Comparison of ENCODE assay signal across 28 mouse cellular contexts in genomic region chr15:80762621-80763020, GRCm38 (mm10). TPM values are rescaled to one million over a fixed set of nuclear protein-coding genes. Genes with fewer than 3 reads are reported as not detected.
A peak's percentile ranks its signal among the peaks of the same experiment; 100 is the strongest.
DNase-seq lines count a peak whose midpoint lies in the region; ATAC-seq and TF ChIP-seq lines count a peak whose summit lies in the region.
"Had no signal": no experiment of that assay in that cellular context is flagged by ENCODE, and none has a peak within 500 bp of the region (broad histone marks: within the 10 kb centered on the region; RNA-seq: fewer than 3 reads in every experiment).

No protein-coding gene starts in this region.

- no peaks in the 10 kb centered on the region for H3K9me3 ChIP-seq in liver, embryonic 14.5 days (ENCODE audit: control insufficient read depth, low read length)
- H3K9me3 ChIP-seq in liver, embryonic 15.5 days (replicated peaks), result no peaks in the 10 kb centered on the region
- H3K9me3 ChIP-seq: embryonic facial prominence, embryonic 12.5 days; hindbrain, embryonic 10.5 days; hindbrain, embryonic 15.5 days; kidney, embryonic 15.5 days; limb, embryonic 10.5 days; limb, embryonic 15.5 days; lung, embryonic 15.5 days; midbrain, embryonic 10.5 days; neural tube, embryonic 12.5 days had no signal

- peak overlapping the region in 1 of 2 experiments; percentile 5; a peak in 1 of 4 replicates for H3K4me3 ChIP-seq in liver, embryonic 14.5 days (ENCODE audit: insufficient read depth in 1 of 2, low read depth in 2 of 2, low read length in 2 of 2)
- 0 out of 2 replicates have a peak overlapping the region, but pooled peaks have one; percentile 1 for H3K4me3 ChIP-seq in liver, embryonic 15.5 days (replicated peaks)
- H3K4me3 ChIP-seq: embryonic facial prominence, embryonic 12.5 days; hindbrain, embryonic 10.5 days; hindbrain, embryonic 15.5 days; kidney, embryonic 15.5 days; limb, embryonic 10.5 days; limb, embryonic 15.5 days; lung, embryonic 15.5 days; midbrain, embryonic 10.5 days; neural tube, embryonic 12.5 days had no signal

- H3K4me1 ChIP-seq in liver, embryonic 14.5 days (replicated peaks; ENCODE audit: control insufficient read depth in 2 of 2, insufficient read depth in 2 of 2, low read length in 1 of 2), result peaks cover 45 to 52% of the 10 kb centered on the region in 2 experiments
- peaks cover 62% of the 10 kb centered on the region for H3K4me1 ChIP-seq in liver, embryonic 15.5 days (replicated peaks)
- H3K4me1 ChIP-seq: embryonic facial prominence, embryonic 12.5 days; hindbrain, embryonic 10.5 days; hindbrain, embryonic 15.5 days; kidney, embryonic 15.5 days; limb, embryonic 10.5 days; limb, embryonic 15.5 days; lung, embryonic 15.5 days; midbrain, embryonic 10.5 days; neural tube, embryonic 12.5 days had no signal

- 74% methylated on average over 4 of the region's 4 CpGs for WGBS in liver, embryonic 14.5 days (ENCODE audit: insufficient replicate concordance)
- WGBS in liver, embryonic 15.5 days (ENCODE audit: insufficient replicate concordance), result 75% methylated on average over 4 of the region's 4 CpGs

- no peak for ATAC-seq in liver, embryonic 14.5 days (ENCODE audit: insufficient read depth)
- no peak for ATAC-seq in liver, embryonic 15.5 days (ENCODE audit: insufficient read depth)
- ATAC-seq: activated CD4-positive, CD25-positive, alpha-beta regulatory T cell, adult 4 months; forebrain, embryonic 14.5 days; inflammation-experienced regulatory T-cells, adult 6 months; midbrain, embryonic 16.5 days had no signal

- peak overlapping the region; percentile 68 for H3K4me2 ChIP-seq in liver, embryonic 14.5 days (ENCODE audit: low read depth)
- peak overlapping the region; percentile 66 for H3K4me2 ChIP-seq in liver, embryonic 15.5 days
- H3K4me2 ChIP-seq: embryonic facial prominence, embryonic 12.5 days; hindbrain, embryonic 15.5 days; kidney, embryonic 15.5 days; limb, embryonic 15.5 days; lung, embryonic 15.5 days; neural tube, embryonic 12.5 days had no signal

- TF ChIP-seq CTCF in liver, embryonic 14.5 days (IDR thresholded peaks at IDR 0.05; ENCODE audit: low read depth), result no peak

- TF ChIP-seq EP300 in liver, embryonic 14.5 days (IDR thresholded peaks at IDR 0.05; ENCODE audit: low read depth), result no peak

- H3K9ac ChIP-seq in liver, embryonic 14.5 days (replicated peaks), result no peak overlapping the region; the same call in 1 of the 2 replicates
- H3K9ac ChIP-seq in liver, embryonic 15.5 days, result no peak overlapping the region
- H3K9ac ChIP-seq: embryonic facial prominence, embryonic 12.5 days; hindbrain, embryonic 15.5 days; kidney, embryonic 15.5 days; limb, embryonic 15.5 days; lung, embryonic 15.5 days; neural tube, embryonic 12.5 days had no signal

- H3K27ac ChIP-seq in liver, embryonic 14.5 days, result peak overlapping the region; percentile 93
- peak overlapping the region; percentile 90 for H3K27ac ChIP-seq in liver, embryonic 15.5 days (replicated peaks)
- H3K27ac ChIP-seq: embryonic facial prominence, embryonic 12.5 days; hindbrain, embryonic 10.5 days; hindbrain, embryonic 15.5 days; kidney, embryonic 15.5 days; limb, embryonic 10.5 days; limb, embryonic 15.5 days; lung, embryonic 15.5 days; midbrain, embryonic 10.5 days; neural tube, embryonic 12.5 days had no signal

- no peak for DNase-seq in liver, embryonic 14.5 days (ENCODE audit: low read depth in 3 of 3, low spot score in 3 of 3)
- no peak for DNase-seq in liver
- peak; percentile 21 for DNase-seq in MN1 (ENCODE audit: low spot score)
- no peak for DNase-seq in kidney, adult 11 months
- no peak for DNase-seq in layer of hippocampus, adult 11-12 months (ENCODE audit: low spot score)
- DNase-seq: adrenal gland, adult 2 months; cerebellum, adult 11 months; cerebellum, adult 9-10 months; cerebellum, postnatal 36 days; embryo, embryonic 11 days; gastrocnemius, postnatal 36 days; heart, postnatal 14 days; kidney, adult 18-20 months; kidney, postnatal 36 days had no signal

- H3K27me3 ChIP-seq in liver, embryonic 14.5 days (ENCODE audit: control insufficient read depth, insufficient read depth, low read length), result no peaks in the 10 kb centered on the region
- no peaks in the 10 kb centered on the region for H3K27me3 ChIP-seq in liver, embryonic 15.5 days
- H3K27me3 ChIP-seq: embryonic facial prominence, embryonic 12.5 days; hindbrain, embryonic 15.5 days; kidney, embryonic 15.5 days; limb, embryonic 15.5 days; lung, embryonic 15.5 days; neural tube, embryonic 12.5 days had no signal

- H3K36me3 ChIP-seq in liver, embryonic 14.5 days (replicated peaks; ENCODE audit: control insufficient read depth, insufficient read depth, low read depth), result no peaks in the 10 kb centered on the region
- H3K36me3 ChIP-seq in liver, embryonic 15.5 days (replicated peaks), result no peaks in the 10 kb centered on the region
- H3K36me3 ChIP-seq: embryonic facial prominence, embryonic 12.5 days; hindbrain, embryonic 10.5 days; hindbrain, embryonic 15.5 days; kidney, embryonic 15.5 days; limb, embryonic 10.5 days; limb, embryonic 15.5 days; lung, embryonic 15.5 days; midbrain, embryonic 10.5 days; neural tube, embryonic 12.5 days had no signal

RNA-seq across cellular contexts. Expression of gene Tnrc6b, which starts 51.5 kb away (rescaled TPM):
- polyA plus RNA-seq in liver, embryonic 14.5 days (2012; rRNA removed), result 6.3 and 8.8 TPM in 2 replicates
- polyA plus RNA-seq in liver, embryonic 14.5 days (2014; fragmentation: Nextera tagmentation; extraction: Ambion mirVana), result 8.1 and 8.9 TPM in 2 replicates
- polyA plus RNA-seq in liver, embryonic 15.5 days (2015; fragmentation: Nextera tagmentation; extraction: Ambion mirVana), result 18.3 and 20.8 TPM in 2 replicates
